Mouse (Mus musculus) intestine, embryonic 16.5 days (tissue): Measurements from ENCODE around the gene Klrb1. TPM values are rescaled to one million over a fixed set of nuclear protein-coding genes. Genes with fewer than 3 reads are reported as not detected.
A peak's percentile ranks its signal among the peaks of the same experiment; 100 is the strongest.
"Not testable (repeated sequence)": the region's sequence is repeated elsewhere in the genome, so short reads cannot be mapped to it uniquely, and the experiment has no call there.

Experiments used
- ATAC-seq: fragments of 200-750 bp; cut with Nextera tagmentation; 2 replicates; pipeline ENCODE4 v1.8.0; 2017; ENCODE audit warnings: moderate TSS enrichment, moderate library complexity
- H3K27ac ChIP-seq: fragments of 300-500 bp; sonication (generic); 2 replicates; pipeline ENCODE4 v1.5.1; 2014; ENCODE audit warnings: mild to moderate bottlenecking, low read length
- H3K27me3 ChIP-seq: fragments of 300-500 bp; sonication (generic); replicated peaks from 2 replicates; pipeline ENCODE4 v1.6.1; 2014; ENCODE audit warnings: low read length, control low read depth, mixed read lengths; ENCODE audit not compliant: control insufficient read depth, insufficient read depth
- H3K36me3 ChIP-seq: fragments of 300-500 bp; sonication (generic); 2 replicates; pipeline ENCODE4 v1.6.1; 2014; ENCODE audit warnings: low read length, control low read depth; ENCODE audit not compliant: control insufficient read depth, insufficient read depth
- H3K4me1 ChIP-seq: fragments of 300-500 bp; sonication (generic); 2 replicates; pipeline ENCODE4 v1.6.1; 2014; ENCODE audit warnings: low read length, control low read depth, mixed read lengths; ENCODE audit not compliant: control insufficient read depth, insufficient read depth
- H3K4me2 ChIP-seq: fragments of 300-500 bp; sonication (generic); 2 replicates; pipeline ENCODE4 v1.6.1; 2014; ENCODE audit warnings: low read depth, low read length, control low read depth
- H3K4me3 ChIP-seq: fragments of 300-500 bp; sonication (generic); 2 replicates; pipeline ENCODE4 v1.5.1; 2014; ENCODE audit warnings: mild to moderate bottlenecking, low read length
- H3K9ac ChIP-seq: fragments of 300-500 bp; sonication (generic); 2 replicates; pipeline ENCODE4 v1.6.1; 2014; ENCODE audit warnings: low read depth, low read length
- H3K9me3 ChIP-seq: fragments of 300-500 bp; sonication (generic); 2 replicates; pipeline ENCODE4 v1.6.1; 2016; ENCODE audit warnings: low read length, control low read depth; ENCODE audit not compliant: control insufficient read depth
- WGBS: fragments of 180-500 bp; shearing (Covaris S2); extraction: QIAGEN DNeasy Blood & Tissue Kit; methylation state at CpG from one replicate; pipeline ENCODE4 v1.1.7; 2014; 5-methylcytosine and 5-hydroxymethylcytosine counted together
- polyA plus RNA-seq: library from polyadenylated mRNA; unstranded; fragments of >200 nt; fragmentation: Nextera tagmentation; extraction: Ambion mirVana; gene quantifications from 2 replicates; pipeline ENCODE4 v1.2.1, GENCODE M21; 2015

The Klrb1 gene
- polyA plus RNA-seq, 1 experiment from 2014 or later = not detected

DNA sequence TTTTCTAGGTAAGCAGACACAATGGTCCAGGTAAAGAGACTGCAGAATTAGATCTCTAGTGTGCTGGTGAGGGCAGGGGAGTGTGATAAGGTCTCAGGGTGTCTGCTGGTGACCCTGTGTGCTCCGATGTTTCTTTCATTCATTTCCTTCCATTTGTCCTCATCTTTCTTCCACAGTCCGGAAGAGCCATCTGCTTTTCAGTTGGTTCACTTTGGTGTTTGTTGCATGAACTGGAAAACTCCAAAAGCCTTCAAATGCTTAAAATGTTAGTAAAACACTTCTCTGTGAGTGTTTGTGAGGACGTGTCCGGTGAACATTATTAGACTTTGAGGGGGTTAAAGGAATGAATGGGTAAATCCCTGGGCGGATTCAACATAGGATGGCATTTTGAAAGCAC, 38.3 kb upstream of the Klrb1 start:
- no peaks in the 10 kb centered on the region for H3K36me3 ChIP-seq
- peak overlapping the region; percentile 38 for H3K4me2 ChIP-seq
- H3K4me1 ChIP-seq = no peaks in the 10 kb centered on the region
- H3K4me3 ChIP-seq = peak overlapping the region; percentile 61
- 42% methylated on average over 5 of the region's 5 CpGs for WGBS
- ATAC-seq = no peak
- H3K27ac ChIP-seq = no peak overlapping the region
- no peaks in the 10 kb centered on the region for H3K9me3 ChIP-seq
- H3K27me3 ChIP-seq = no peaks in the 10 kb centered on the region
- H3K9ac ChIP-seq = peak overlapping the region; percentile 65

DNA sequence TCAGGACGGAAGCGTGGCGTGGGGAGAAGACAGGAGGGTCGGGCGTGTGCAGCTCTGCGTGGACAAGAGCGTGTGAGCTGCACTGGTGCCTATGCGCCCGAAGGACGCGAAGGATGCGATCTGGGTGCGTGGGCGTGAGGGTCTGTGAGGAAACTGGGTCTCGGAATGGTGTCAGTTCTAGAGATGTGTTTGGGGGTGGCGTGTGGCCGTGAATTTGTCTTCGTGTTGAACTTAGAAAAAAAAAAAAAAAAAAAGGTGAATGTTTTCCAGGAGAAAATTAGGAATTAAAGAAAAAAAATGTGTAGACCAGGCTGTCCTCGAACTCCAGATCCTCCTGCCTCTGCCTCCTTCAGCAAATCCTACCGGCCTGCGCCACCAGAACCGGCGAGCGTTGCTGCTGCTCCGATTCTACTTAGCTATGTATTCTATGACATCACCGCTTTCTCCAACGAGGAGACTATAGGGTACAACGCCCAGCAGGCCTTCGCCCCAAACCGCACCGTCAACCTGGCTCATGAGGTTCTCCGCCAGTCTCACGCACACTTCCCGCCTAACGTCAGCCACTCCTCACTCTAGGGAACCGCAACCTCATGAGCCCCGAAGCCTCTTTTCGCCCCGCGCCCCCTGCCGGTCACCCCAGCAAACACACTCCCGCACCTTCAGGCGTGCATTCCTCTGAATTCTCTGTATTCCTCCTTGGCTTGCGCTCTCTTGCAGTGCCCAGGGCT, 37.7 kb upstream of the Klrb1 start:
- Histone ChIP-seq H3K9ac (peak overlapping the region; percentile 76), H3K27ac (peak overlapping the region; percentile 80), H3K4me2 (peak overlapping the region; percentile 38), H3K4me3 (peak overlapping the region; percentile 61)
- WGBS = 0% methylated on average over 44 of the region's 44 CpGs
- not testable (repeated sequence) for H3K9me3 ChIP-seq, H3K27me3 ChIP-seq, H3K4me1 ChIP-seq, H3K36me3 ChIP-seq
- ATAC-seq = peak; percentile 71

GRCm38 (mm10) chr6:128760016-128760415, 37.2 kb upstream of the Klrb1 start:
- Histone ChIP-seq H3K9ac (peak overlapping the region; percentile 76), H3K27ac (peak overlapping the region; percentile 80), H3K4me3 (peak overlapping the region; percentile 61), H3K4me2 (peak overlapping the region; percentile 30; the same call in 1 of the 2 replicates)
- peak; percentile 42 for ATAC-seq
- WGBS = under 1% methylated on average over 22 of the region's 22 CpGs
- H3K27me3 ChIP-seq, H3K9me3 ChIP-seq, H3K36me3 ChIP-seq, H3K4me1 ChIP-seq: not testable (repeated sequence)

DNA sequence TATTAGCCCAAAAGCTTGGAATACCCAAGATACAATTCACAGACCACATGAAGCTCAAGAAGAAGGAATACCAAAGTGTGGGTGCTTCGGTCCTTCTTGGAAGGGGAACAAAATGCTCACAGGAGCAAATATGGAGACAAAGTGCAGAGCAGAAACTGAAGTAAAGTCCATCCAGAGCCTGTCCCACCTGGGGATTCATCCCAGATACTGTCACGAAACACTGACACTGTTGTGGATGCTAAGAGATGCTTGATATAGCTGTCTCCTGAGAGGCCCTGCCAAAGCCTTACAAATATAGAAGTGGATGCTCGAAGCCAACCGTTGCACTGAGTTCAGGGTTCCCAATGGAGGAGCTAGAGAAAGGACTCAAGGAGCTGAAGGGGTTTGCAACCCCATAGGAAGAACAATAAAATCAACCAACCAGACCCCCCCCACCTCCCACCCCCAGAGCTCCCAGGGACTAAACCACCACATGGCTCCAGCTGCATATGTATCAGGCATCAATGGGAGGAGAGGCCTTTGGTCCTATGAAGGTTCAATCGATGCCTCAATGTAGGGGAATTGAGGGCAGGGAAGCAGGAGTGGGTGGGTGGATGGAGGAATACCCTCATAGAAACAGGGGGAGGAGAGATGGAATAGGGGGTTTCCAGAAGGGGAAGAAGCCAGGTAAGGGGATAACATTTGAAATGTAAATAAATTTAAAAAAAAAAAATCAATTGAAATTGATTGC, 36.5 kb upstream of the Klrb1 start:
- no peak overlapping the region for H3K4me2 ChIP-seq
- no peaks in the 10 kb centered on the region for H3K36me3 ChIP-seq
- no peak overlapping the region for H3K9ac ChIP-seq
- no peak for ATAC-seq
- H3K4me1 ChIP-seq = 0 out of 2 replicates have a peak, but pooled peaks cover 4% of the 10 kb centered on the region
- no peak overlapping the region for H3K4me3 ChIP-seq
- H3K9me3 ChIP-seq = no peaks in the 10 kb centered on the region
- no peaks in the 10 kb centered on the region for H3K27me3 ChIP-seq
- WGBS = 83% methylated on average over 5 of the region's 5 CpGs
- no peak overlapping the region for H3K27ac ChIP-seq

DNA sequence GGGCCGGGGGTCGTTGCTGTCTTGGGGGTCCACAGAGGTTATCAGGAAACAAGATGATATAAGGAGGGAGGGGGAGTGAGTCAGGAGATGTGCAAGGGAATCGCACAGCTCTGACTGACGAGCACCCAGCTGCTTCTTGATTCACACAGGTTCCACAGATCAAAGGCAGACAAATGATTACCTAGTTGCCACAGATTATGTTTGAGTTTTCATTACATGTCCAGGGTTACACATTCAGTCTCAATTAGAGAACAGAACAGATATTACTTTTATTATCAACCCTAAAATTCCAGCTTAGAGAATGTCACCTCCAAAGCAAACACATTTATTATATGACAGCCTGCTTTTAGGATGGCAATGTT, 32.5 kb upstream of the Klrb1 start:
- not testable (repeated sequence) for H3K36me3 ChIP-seq, H3K4me3 ChIP-seq, H3K9me3 ChIP-seq, H3K27me3 ChIP-seq, H3K9ac ChIP-seq, H3K4me1 ChIP-seq, H3K27ac ChIP-seq, H3K4me2 ChIP-seq
- WGBS = 26% methylated on average over 4 of the region's 4 CpGs
- ATAC-seq = peak; percentile 19

GRCm38 (mm10) chr6:128754748-128755401, 32.0 kb upstream of the Klrb1 start:
- ATAC-seq = peak; percentile 75
- not testable (repeated sequence) for H3K9me3 ChIP-seq, H3K9ac ChIP-seq, H3K36me3 ChIP-seq, H3K4me3 ChIP-seq, H3K27me3 ChIP-seq, H3K4me1 ChIP-seq
- peak overlapping the region; percentile 32; the same call in 1 of the 2 replicates for H3K4me2 ChIP-seq
- H3K27ac ChIP-seq = peak overlapping the region; percentile 73
- WGBS = 55% methylated on average over 12 of the region's 12 CpGs

DNA sequence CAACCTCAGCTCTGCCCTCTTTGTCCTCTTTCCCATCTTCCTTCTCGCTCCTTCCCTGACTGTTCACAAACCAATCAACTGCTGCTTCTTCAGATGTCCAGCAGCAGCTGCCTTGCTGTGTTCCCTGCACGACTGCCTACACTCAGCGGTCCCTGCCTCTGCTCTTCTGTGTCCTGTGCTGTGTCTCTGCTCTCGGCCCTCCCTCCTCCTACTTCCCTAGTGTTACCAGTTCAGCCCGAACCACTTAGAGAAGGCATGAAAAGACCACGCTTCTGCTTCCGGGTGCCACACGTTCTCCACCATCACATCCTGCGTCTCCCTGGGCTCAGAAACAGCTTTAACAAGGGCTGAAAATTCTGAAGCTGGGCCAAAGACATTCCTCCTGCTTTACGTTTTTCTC, 31.4 kb upstream of the Klrb1 start:
- peak overlapping the region; percentile 32; the same call in 1 of the 2 replicates for H3K4me2 ChIP-seq
- H3K9ac ChIP-seq = peak overlapping the region; percentile 59; the same call in 1 of the 2 replicates
- H3K4me1 ChIP-seq, H3K36me3 ChIP-seq, H3K4me3 ChIP-seq, H3K9me3 ChIP-seq, H3K27me3 ChIP-seq: not testable (repeated sequence)
- ATAC-seq = peak; percentile 79
- 33% methylated on average over 10 of the region's 10 CpGs for WGBS
- H3K27ac ChIP-seq = peak overlapping the region; percentile 73

- H3K36me3 ChIP-seq, H3K4me3 ChIP-seq, H3K4me1 ChIP-seq, H3K9me3 ChIP-seq, H3K27me3 ChIP-seq: not testable (repeated sequence)
- peak overlapping the region; percentile 73; the same call in 1 of the 2 replicates for H3K27ac ChIP-seq
- peak; percentile 91 for ATAC-seq
- H3K9ac ChIP-seq = peak overlapping the region; percentile 59; the same call in 1 of the 2 replicates
- 31% methylated on average over 8 of the region's 8 CpGs for WGBS
- peak overlapping the region; percentile 32; the same call in 1 of the 2 replicates for H3K4me2 ChIP-seq
Measured at GRCm38 (mm10) chr6:128753610-128754224, 30.9 kb upstream of the Klrb1 start.

DNA sequence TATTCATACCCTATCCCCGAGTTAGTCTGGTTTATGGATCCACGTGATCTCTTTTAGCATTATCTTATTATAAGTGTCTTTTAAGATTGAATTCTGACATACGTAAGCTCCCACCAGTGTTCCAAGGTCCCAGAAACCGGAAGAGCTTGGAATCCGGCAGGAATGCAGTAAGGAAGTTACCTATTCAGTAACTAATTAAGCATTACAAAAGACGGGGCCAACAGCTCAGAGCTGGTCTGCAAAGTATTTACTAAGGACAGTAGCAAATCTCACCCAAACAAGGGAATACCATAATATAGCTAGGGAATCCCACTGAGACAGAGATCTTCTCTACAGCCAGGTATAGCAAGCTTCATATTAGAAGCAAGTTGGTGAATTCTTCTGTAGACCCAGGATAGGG, 24.1 kb upstream of the Klrb1 start:
- not testable (repeated sequence) for H3K27ac ChIP-seq, H3K36me3 ChIP-seq, H3K9ac ChIP-seq, H3K4me3 ChIP-seq, H3K9me3 ChIP-seq, H3K27me3 ChIP-seq, H3K4me2 ChIP-seq, H3K4me1 ChIP-seq, ATAC-seq
- 77% methylated on average over 6 of the region's 6 CpGs for WGBS
